Mouse (Mus musculus) 3T3-L1 (cell line): ENCODE results near the gene Mup17.
"Not testable (repeated sequence)": the region's sequence is repeated elsewhere in the genome, so short reads cannot be mapped to it uniquely, and the experiment has no call there.

Experiments used
- DNase-seq: peaks from one replicate; pipeline ENCODE4 v3.0.0-alpha.2; 2015; ENCODE audit warnings: low read depth, low spot score

Mup17 gene

GRCm38 (mm10) chr4:61595771-61596170 lies at the start of gene Mup17:
Gene Mup17 (minus strand): TSS chr4:61595871.
- DNase-seq = not testable (repeated sequence)

- DNase-seq = peak; percentile 1
These were observed 24.1 kb downstream of the Mup17 start for GRCm38 (mm10) chr4:61571561-61571960.

DNA sequence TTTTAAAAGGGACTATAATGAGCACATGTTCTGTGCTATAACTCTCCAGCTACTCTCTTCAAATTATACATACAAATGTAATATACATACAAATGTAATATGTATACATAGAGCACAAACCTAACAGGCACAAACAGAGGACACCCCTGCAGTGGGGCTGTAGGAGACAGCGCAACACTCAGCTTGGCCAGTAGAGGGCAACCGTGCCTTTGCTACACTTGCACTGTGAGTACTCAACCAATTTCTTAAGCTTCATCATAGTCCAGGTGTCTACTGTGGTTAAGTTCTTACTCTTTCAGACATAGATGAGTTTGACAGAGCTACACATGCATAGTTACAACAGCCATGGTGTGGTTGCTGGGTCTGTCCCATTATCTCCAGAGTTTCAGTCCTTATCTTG lies 39.8 kb downstream of the Mup17 start:
- DNase-seq = peak; percentile 3
